Mouse (Mus musculus) thymus, postnatal 4 days (tissue): ENCODE results near the gene RPS10-NUDT3.

Experiments used
- DNase-seq: peaks from one replicate; pipeline ENCODE4 v3.0.0; 2021

RPS10-NUDT3 gene

GRCm38 (mm10) chr17:27551393-27551940 is 83.6 kb downstream of the RPS10-NUDT3 start:
- no peak for DNase-seq

GRCm38 (mm10) chr17:27549234-27549633 is 85.8 kb downstream of the RPS10-NUDT3 start:
- DNase-seq: no peak

GRCm38 (mm10) chr17:27547253-27547868 is 87.7 kb downstream of the RPS10-NUDT3 start:
- no peak for DNase-seq

GRCm38 (mm10) chr17:27546574-27547085 is 88.4 kb downstream of the RPS10-NUDT3 start:
- no peak for DNase-seq

GRCm38 (mm10) chr17:27545991-27546390 is 89.0 kb downstream of the RPS10-NUDT3 start:
- DNase-seq: peak; percentile 68

- DNase-seq: peak; percentile 4
Observed at GRCm38 (mm10) chr17:27544551-27544950, 90.5 kb downstream of the RPS10-NUDT3 start.

- DNase-seq: no peak
Observed at GRCm38 (mm10) chr17:27541984-27542383, 93.0 kb downstream of the RPS10-NUDT3 start.

GRCm38 (mm10) chr17:27541261-27541660 is 93.8 kb downstream of the RPS10-NUDT3 start:
- DNase-seq: no peak

GRCm38 (mm10) chr17:27534718-27535117 is 100.3 kb downstream of the RPS10-NUDT3 start:
- peak; percentile 97 for DNase-seq

- DNase-seq: peak; percentile 42
Observed at GRCm38 (mm10) chr17:27533354-27533753, 101.7 kb downstream of the RPS10-NUDT3 start.

GRCm38 (mm10) chr17:27532095-27532494 is 102.9 kb downstream of the RPS10-NUDT3 start:
- DNase-seq: no peak
